Mouse (Mus musculus) MEL (cell line): ENCODE measurements around the gene Zap70. TPM values are rescaled to one million over a fixed set of nuclear protein-coding genes. Genes with fewer than 3 reads are reported as not detected.

Source experiments
- DNase-seq: peaks from one replicate; pipeline ENCODE4 v3.0.0; 2011; ENCODE audit warnings: low read depth, low spot score
- H3K27ac ChIP-seq: 2 replicates; pipeline ENCODE4 v1.5.1; 2012; ENCODE audit warnings: low read depth, mild to moderate bottlenecking, control low read depth, low read length, moderate library complexity; ENCODE audit not compliant: control insufficient read depth
- H3K27me3 ChIP-seq, 2 experiments: fragments of 150-350 bp in 1 of 2; sonication (generic) in 1 of 2; 2 replicates each; pipeline ENCODE4 v1.6.1; 2012; ENCODE audit warnings: low read length in 2 of 2, mild to moderate bottlenecking in 2 of 2, improper control_type of control experiment in 1 of 2, moderate library complexity in 1 of 2; ENCODE audit not compliant: insufficient read depth in 2 of 2, control insufficient read depth in 1 of 2
- H3K36me3 ChIP-seq, 2 experiments: 2 replicates each; pipeline ENCODE4 v1.6.1; 2012 to 2014; ENCODE audit warnings: low read length in 2 of 2, improper control_type of control experiment in 1 of 2, inconsistent platforms in 1 of 2, mild to moderate bottlenecking in 1 of 2; ENCODE audit not compliant: insufficient read depth in 2 of 2, control insufficient read depth in 1 of 2
- H3K4me1 ChIP-seq, 2 experiments: fragments of 150-350 bp in 1 of 2; sonication (generic) in 1 of 2; 2 replicates each; pipeline ENCODE4 v1.6.1; 2012; ENCODE audit warnings: low read length in 2 of 2, improper control_type of control experiment in 1 of 2, mild to moderate bottlenecking in 1 of 2; ENCODE audit not compliant: insufficient read depth in 2 of 2, control insufficient read depth in 1 of 2
- H3K4me3 ChIP-seq, 2 experiments: fragments of 150-350 bp in 1 of 2; sonication (generic) in 1 of 2; 2 replicates each; pipeline ENCODE4 v1.5.1; 2012; ENCODE audit warnings: low read depth in 2 of 2, low read length in 2 of 2, mild to moderate bottlenecking in 2 of 2, moderate library complexity in 2 of 2, control low read depth in 1 of 2, improper control_type of control experiment in 1 of 2; ENCODE audit not compliant: control insufficient read depth in 1 of 2, insufficient read depth in 1 of 2
- H3K79me2 ChIP-seq: 2 replicates; pipeline ENCODE4 v1.6.1; 2012; ENCODE audit warnings: mild to moderate bottlenecking, low read length, moderate library complexity; ENCODE audit not compliant: control insufficient read depth, poor library complexity, insufficient read depth
- H3K9ac ChIP-seq: 2 replicates; pipeline ENCODE4 v1.6.1; 2012; ENCODE audit warnings: low read depth, mild to moderate bottlenecking, control low read depth, low read length, moderate library complexity; ENCODE audit not compliant: control insufficient read depth, poor library complexity, severe bottlenecking
- H3K9me3 ChIP-seq: fragments of 150-350 bp; sonication (generic); replicated peaks from 2 replicates; pipeline ENCODE4 v1.6.1; 2012; ENCODE audit warnings: mild to moderate bottlenecking, low read length, improper control_type of control experiment, moderate library complexity; ENCODE audit not compliant: insufficient read depth
- BHLHE40 ChIP-seq: IDR thresholded peaks from 2 replicates; pipeline ENCODE4 v1.6.1; 2012; ENCODE audit warnings: low read depth, mild to moderate bottlenecking, inconsistent platforms, low read length, improper control_type of control experiment, borderline replicate concordance
- CTCF ChIP-seq, 3 experiments: IDR thresholded peaks in 2 of 3; conservative IDR thresholded peaks in 1 of 3; 2 replicates each; pipeline ENCODE4 v1.5.1; 2011 to 2012; ENCODE audit warnings: low read length in 3 of 3, low read depth in 2 of 3, mild to moderate bottlenecking in 2 of 3, improper control_type of control experiment in 1 of 3, inconsistent platforms in 1 of 3, mixed read lengths in 1 of 3, moderate library complexity in 1 of 3; ENCODE audit not compliant: control insufficient read depth in 1 of 3, insufficient read depth in 1 of 3, poor library complexity in 1 of 3, severe bottlenecking in 1 of 3
- E2F4 ChIP-seq: IDR thresholded peaks from 2 replicates; pipeline ENCODE4 v1.6.1; 2011; ENCODE audit warnings: low read depth, low read length, improper control_type of control experiment, borderline replicate concordance
- KAT2A ChIP-seq: conservative IDR thresholded peaks from 2 replicates; pipeline ENCODE4 v1.6.1; 2012; ENCODE audit warnings: low read depth, low read length, improper control_type of control experiment, inconsistent platforms
- MEF2A ChIP-seq: IDR thresholded peaks from 2 replicates; pipeline ENCODE4 v1.6.1; 2014; ENCODE audit warnings: low read depth, mild to moderate bottlenecking, inconsistent platforms, low read length, improper control_type of control experiment; ENCODE audit not compliant: poor library complexity, insufficient replicate concordance, severe bottlenecking; ENCODE audit errors: extremely low read depth
- MYB ChIP-seq: IDR thresholded peaks from 2 replicates; pipeline ENCODE4 v1.6.1; 2011; ENCODE audit warnings: mild to moderate bottlenecking, low read depth, low read length, improper control_type of control experiment
- NELFE ChIP-seq: IDR thresholded peaks from 2 replicates; pipeline ENCODE4 v1.6.1; 2011; ENCODE audit warnings: low read depth, low read length, improper control_type of control experiment
- NRF1 ChIP-seq: IDR thresholded peaks from 2 replicates; pipeline ENCODE4 v1.6.1; 2014; ENCODE audit warnings: low read depth, mild to moderate bottlenecking, inconsistent platforms, low read length, improper control_type of control experiment, moderate library complexity; ENCODE audit not compliant: poor library complexity, insufficient read depth, severe bottlenecking
- POLR2AphosphoS2 ChIP-seq: IDR thresholded peaks from 2 replicates; pipeline ENCODE4 v1.6.1; 2011; ENCODE audit warnings: low read length, improper control_type of control experiment
- RCOR1 ChIP-seq: IDR thresholded peaks from 2 replicates; pipeline ENCODE4 v1.6.1; 2012; ENCODE audit warnings: low read depth, mild to moderate bottlenecking, inconsistent platforms, low read length, improper control_type of control experiment
- TBP ChIP-seq: IDR thresholded peaks from 2 replicates; pipeline ENCODE4 v1.8.0; 2011; ENCODE audit warnings: low read depth, low read length, improper control_type of control experiment
- TCF12 ChIP-seq: IDR thresholded peaks from 2 replicates; pipeline ENCODE4 v1.6.1; 2014; ENCODE audit warnings: low read depth, mild to moderate bottlenecking, inconsistent platforms, low read length, improper control_type of control experiment, moderate library complexity
- USF1 ChIP-seq: IDR thresholded peaks from 2 replicates; pipeline ENCODE4 v1.6.1; 2014; ENCODE audit warnings: low read depth, mild to moderate bottlenecking, inconsistent platforms, low read length, improper control_type of control experiment, moderate library complexity
- ZC3H11A ChIP-seq: IDR thresholded peaks from 2 replicates; pipeline ENCODE4 v1.6.1; 2012; ENCODE audit warnings: low read depth, mild to moderate bottlenecking, inconsistent platforms, low read length, improper control_type of control experiment
- ZMIZ1 ChIP-seq: IDR thresholded peaks from 2 replicates; pipeline ENCODE4 v1.6.1; 2012; ENCODE audit warnings: low read depth, mild to moderate bottlenecking, inconsistent platforms, low read length, improper control_type of control experiment, moderate library complexity
- polyA plus RNA-seq, 2 experiments: library from polyadenylated mRNA; stranded (reverse) in 1 of 2; unstranded in 1 of 2; fragments of >175 nt in 1 of 2; fragments of >200 nt in 1 of 2; gene quantifications; 2 replicates each; pipeline versions ENCODE4 v1.2.1 to v1.2.4; 2012; ENCODE audit warnings: low replicate concordance in 2 of 2, low read depth in 1 of 2; ENCODE audit not compliant: insufficient read length in 2 of 2, insufficient read depth in 1 of 2, missing spikeins in 1 of 2
- total RNA-seq: library from RNA; depleted of rRNA; stranded (reverse); fragments of 300-350 nt; gene quantifications from 2 replicates; pipeline ENCODE4 v1.2.3, GENCODE M21; 2012

Zap70 gene
- total and polyA plus RNA-seq, 3 experiments, result not detected

- Histone ChIP-seq H3K4me1 (no peaks in the 10 kb centered on the region), H3K36me3 (no peaks in the 10 kb centered on the region), H3K27me3 (no peaks in the 10 kb centered on the region; a peak in 1 of 4 replicates), H3K27ac (no peak overlapping the region), H3K9ac (no peak overlapping the region), H3K9me3 (no peaks in the 10 kb centered on the region), H3K4me3 (no peak overlapping the region), H3K79me2 (no peaks in the 10 kb centered on the region)
- no peak for DNase-seq
- no peak for TF ChIP-seq RCOR1
- no peak for TF ChIP-seq NRF1
- TF ChIP-seq TBP, result no peak
Measured at GRCm38 (mm10) chr1:36769951-36770350, 8.4 kb downstream of the Zap70 start.

DNA sequence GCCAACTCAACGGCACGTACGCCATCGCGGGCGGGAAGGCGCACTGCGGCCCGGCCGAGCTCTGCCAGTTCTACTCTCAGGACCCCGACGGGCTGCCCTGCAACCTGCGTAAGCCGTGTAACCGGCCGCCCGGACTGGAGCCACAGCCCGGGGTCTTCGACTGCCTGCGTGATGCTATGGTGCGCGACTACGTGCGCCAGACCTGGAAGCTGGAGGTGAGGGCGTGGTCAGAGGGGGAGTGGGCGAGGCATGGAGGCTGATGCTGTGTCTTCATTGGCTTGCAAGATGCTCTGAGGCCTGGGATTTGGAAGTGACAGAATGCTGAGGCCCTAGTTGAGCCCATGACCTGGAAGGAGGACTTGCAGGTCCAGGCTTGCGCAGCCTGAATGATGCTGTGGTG, 9.4 kb downstream of the Zap70 start:
- Histone ChIP-seq H3K27ac (no peak overlapping the region), H3K36me3 (no peaks in the 10 kb centered on the region), H3K4me1 (no peaks in the 10 kb centered on the region), H3K27me3 (no peaks in the 10 kb centered on the region; a peak in 1 of 4 replicates), H3K79me2 (no peaks in the 10 kb centered on the region), H3K9ac (no peak overlapping the region), H3K4me3 (no peak overlapping the region), H3K9me3 (no peaks in the 10 kb centered on the region)
- no peak for DNase-seq
- TF ChIP-seq CTCF (IDR thresholded peaks at IDR 0.05 in 2 of 3, conservative IDR thresholded peaks at IDR 0.05 in 1 of 3; ENCODE audit: control insufficient read depth in 1 of 3, insufficient read depth in 1 of 3, low read depth in 2 of 3, low read length in 3 of 3, poor library complexity in 1 of 3, severe bottlenecking in 1 of 3) (no peak), MYB (no peak), ZMIZ1 (no peak), ZC3H11A (no peak), KAT2A (no peak), MEF2A (no peak), BHLHE40 (no peak), POLR2AphosphoS2 (no peak), NELFE (no peak), E2F4 (no peak), TCF12 (no peak), USF1 (no peak)
